Mouse (Mus musculus) mesoderm, embryonic 11.5 days (tissue): ENCODE results near the gene Mepce.
A peak's percentile ranks its signal among the peaks of the same experiment; 100 is the strongest.
"Not testable (repeated sequence)": the region's sequence is repeated elsewhere in the genome, so short reads cannot be mapped to it uniquely, and the experiment has no call there.

ENCODE experiments used
- DNase-seq: peaks from one replicate; pipeline ENCODE4 v3.0.0-alpha.2; 2012; ENCODE audit warnings: low read depth, low spot score

Mepce gene

DNA sequence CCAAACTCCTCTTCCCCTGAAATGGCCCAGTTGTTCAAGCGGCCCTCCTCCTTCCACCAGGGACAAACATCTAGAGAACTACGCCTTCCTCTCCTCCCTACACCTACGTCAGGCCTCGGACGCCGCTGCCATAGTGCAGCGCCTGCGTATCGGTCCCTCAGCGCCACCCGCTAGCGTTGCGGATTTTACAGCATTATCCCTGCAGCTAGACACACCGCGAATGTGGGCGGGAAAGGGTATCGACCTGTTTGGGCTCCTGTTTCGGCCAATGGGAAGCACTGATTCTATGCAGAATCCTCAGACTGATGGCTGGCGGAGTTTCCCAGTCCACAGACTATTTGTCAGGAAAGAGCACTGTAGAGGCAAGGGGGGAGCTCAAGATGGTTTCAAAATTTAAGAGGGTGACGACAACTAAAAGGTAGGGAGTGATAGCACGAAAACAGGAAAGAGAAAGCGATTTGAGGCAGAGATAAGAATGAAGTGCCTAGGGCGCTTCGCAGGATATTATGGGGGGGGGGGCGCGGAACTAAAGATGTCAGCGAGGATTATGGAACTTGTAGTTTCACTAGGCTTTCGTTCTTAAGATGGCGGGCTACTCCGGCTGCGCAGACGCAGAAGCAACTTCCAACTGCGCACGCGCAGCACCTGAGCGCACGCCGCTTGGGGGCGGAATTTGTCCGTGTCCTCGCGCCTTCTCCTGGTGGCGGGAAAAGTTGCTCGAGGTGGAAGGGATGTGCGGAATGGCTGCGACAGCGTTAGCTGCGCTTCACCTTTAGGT is at the start of gene Mepce, which contains the start of gene Zcwpw1:
Mepce (minus strand) TSS at position 505 of the 778 bp plus-strand sequence.
Zcwpw1 (plus strand) TSS at position 648 of the 778 bp plus-strand sequence.
- peak; percentile 98 for DNase-seq

DNA sequence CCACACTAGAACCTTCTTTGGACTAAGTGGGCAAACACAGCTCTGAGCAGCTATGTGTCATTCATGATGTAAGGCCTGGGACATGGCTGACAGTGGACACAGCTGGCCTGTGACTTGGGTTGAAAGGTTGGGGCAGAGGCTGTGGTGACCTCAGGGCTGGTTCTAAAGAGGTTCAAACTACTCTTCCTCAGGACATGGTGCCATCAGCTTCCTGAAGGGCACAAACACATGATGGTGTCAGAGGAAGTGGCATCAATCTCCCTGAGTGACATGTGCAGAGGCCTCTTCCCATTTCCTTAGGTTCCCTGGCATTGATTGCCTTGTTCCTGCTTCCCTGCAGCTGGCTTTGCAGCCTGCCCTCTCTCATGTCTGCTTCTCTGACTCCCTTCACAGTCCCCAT is 49.7 kb upstream of the Mepce start:
- DNase-seq: not testable (repeated sequence)

DNA sequence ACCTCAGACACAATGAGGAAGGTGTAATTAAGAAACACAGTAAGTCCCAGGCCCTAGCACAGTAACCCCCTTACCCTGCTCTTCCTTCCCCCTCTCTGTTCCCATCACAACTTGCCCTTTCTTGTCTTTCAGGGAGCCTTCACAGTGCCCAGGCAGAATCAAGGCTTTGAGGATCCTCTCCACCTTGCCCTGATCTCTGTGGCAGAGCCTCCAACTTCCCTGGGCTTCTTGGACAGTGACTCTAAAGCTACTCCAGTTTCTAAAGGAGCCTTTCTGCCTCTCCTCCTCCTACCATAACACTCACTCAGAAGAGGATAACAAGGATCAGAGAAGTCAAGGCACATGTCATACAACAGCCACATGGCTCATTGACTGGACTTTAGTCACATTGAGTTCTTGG is 49.2 kb upstream of the Mepce start:
- DNase-seq: no peak

DNA sequence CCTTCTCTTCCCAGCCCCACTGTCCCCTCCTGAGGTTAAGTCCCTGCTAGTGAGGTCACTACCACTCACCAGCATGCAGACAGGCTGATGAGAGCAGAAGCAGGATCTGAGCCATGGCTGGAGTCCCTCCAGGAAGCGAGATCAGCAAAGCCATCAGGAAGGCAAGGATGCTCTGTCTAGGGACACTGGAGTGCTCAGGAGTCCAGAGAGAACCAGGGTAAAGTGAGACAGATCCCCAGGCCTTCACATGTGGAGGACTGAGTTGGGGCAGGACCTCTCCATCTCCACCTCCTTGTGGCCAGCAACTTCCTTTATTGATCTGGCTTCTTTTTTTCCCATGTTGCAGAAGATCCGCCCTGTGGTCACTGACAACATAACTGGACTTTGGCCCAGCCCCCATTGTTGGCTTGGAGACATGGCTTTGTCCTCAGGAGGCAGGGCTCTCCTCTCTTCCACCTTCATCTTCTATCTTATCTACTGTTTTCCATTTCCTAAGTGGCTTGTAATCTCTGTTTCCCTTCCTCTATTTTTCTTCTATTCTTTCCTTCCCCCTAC is 48.6 kb upstream of the Mepce start, which contains the start of gene Pilra:
Pilra (minus strand) TSS at position 316 of the 555 bp plus-strand sequence.
- DNase-seq: not testable (repeated sequence)

DNA sequence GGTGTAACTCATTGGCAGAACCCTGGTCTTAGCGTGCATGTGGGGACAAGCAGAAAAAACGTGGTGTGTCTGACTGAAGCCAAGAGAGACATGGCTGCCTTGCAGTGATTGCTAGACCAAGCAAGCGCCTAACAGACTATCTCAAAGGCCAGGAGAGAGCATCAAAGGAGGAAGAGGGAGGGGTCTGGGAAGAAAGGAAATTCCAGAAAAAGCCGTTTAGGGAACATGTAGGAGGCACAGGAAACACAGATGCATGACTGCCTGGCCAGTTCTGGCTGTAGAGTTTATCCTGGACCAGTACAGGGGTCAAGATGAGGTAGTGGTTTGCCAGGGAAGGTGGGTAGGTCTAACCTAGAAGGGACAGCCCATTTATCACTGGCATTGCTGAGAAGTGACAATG is 46.0 kb upstream of the Mepce start:
- DNase-seq: no peak

DNA sequence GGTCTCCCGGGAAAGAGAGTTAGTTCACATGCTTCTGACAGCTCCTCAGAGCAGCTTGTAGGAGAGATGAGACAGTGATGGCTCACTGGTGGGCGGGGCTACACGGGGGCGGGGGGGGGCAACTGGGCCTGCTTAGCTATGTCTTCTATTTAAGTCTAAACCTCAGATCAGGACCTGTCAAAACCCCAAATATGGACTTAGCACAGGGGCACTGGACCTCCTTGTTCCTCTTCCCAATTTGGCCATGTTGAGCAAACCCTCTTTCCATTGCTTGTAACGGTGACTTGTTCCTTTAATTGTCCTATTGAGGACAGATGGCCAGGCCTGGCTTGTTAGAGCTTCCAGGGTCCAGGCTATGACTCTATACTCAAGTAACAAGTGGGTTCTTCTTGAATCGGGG is 44.1 kb upstream of the Mepce start:
- no peak for DNase-seq

DNA sequence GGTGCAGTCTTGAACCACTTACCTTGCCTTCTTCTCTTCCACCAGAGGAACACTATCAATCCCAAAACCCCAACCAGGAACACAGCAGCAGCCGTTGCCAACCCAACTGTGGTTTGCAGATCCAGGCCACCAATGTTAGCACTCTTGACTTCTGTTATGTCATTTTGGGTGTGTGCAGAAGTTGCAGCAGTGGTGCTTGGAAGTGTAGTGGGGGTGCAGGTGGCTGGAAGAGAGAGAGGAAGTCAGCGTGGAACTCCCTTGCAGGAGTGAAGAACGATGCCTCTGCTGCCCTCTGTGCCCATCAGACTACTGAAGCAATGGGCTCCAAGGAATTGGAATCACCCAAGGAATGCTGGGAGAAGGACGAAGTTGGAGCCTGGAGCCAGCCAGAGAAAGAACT is 43.7 kb upstream of the Mepce start:
- no peak for DNase-seq

DNA sequence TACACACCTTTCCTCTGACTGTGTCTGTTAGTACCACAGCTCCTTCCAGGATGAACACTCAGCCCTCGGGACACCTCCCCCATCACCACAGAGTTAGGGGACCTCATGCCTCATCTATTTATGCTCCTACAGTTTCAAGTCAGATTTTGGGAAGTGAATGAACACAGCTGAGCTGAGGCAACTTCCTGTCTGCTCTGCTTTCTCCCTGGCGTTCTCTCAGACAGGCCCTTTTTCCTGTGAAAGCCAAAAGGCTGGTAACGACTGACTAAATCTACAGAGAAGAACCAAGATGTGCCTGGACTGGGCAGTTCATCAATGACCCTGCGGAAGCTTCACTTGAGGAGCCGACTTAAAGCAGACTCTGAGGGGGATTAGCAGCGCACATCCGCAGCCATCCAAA is 42.8 kb upstream of the Mepce start:
- no peak for DNase-seq

DNA sequence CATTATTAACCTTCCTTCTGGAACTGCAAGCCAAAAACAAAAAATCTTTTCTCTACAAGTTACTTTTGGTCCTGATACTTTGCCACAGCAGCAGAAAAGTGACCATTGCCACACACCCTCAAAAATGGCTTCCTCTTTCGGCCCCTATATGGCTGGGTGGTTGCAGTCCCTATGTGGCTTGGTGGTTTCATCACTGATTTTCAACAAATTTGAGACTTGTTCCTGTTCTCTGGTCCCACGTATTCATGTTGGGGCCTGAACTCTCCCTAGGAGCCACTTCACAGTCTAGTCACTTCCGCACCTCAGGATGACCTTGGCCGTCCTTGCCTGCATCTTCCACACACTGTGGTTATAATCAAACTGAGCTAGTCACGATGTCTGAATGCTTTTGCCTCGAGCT is 41.2 kb upstream of the Mepce start:
- DNase-seq: no peak

DNA sequence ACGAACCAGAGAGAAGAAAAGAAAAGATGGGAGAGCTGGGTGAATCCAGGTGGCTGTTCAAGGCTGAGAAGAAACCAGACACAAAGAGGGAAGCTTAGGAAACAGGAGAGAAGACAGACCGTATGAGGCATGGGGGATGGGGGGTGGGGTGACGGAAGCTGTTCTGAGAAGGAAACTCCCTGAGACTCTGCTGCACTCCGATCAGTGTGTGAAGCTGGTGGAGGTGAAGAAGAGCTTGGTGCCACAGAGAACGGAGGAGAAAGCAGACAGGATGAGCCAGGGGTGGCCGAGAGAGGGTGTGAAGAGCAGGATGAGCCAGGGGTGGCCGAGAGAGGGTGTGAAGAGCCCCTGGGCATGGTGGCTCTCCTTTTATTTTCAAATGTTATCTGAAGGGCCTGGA is 39.0 kb upstream of the Mepce start:
- no peak for DNase-seq

DNA sequence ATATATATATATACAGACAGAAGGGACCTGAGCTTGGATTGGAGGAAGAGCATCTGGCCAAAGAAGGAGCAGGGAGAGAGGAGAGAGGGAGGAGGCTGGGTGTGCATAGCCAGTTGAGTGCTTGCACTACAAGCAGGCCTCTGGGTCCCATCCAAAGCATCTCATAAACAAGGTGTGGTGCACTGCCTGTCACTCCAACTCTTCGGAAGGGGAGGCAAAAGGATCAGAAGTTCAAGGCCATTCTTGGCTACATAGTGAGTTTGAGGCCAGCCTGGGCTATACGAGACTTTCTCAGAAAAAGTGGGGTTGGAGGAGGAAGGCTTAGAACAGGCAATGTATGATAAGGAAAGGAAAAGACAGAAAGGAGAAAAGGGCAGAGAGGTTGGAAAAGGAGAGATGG is 38.5 kb upstream of the Mepce start:
- no peak for DNase-seq

DNA sequence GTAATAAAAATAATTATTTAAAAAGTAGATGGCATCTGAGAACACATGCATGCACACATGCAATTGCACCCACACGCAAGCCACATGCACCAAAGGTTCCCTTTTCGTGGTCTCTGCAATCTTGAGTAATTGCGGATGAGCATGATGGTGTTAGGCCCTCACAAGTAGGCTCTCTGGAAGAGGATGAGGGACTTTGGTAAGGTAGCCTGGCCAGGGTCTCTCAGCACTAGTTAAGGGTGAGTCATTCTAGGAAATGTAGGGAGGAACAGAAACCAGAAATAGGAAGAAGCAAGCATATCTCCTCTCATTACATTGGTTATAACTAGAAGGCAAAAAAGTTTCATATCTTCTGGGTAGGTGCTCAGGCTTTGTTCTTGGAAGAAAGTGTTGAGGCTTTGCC is 37.6 kb upstream of the Mepce start:
- no peak for DNase-seq

DNA sequence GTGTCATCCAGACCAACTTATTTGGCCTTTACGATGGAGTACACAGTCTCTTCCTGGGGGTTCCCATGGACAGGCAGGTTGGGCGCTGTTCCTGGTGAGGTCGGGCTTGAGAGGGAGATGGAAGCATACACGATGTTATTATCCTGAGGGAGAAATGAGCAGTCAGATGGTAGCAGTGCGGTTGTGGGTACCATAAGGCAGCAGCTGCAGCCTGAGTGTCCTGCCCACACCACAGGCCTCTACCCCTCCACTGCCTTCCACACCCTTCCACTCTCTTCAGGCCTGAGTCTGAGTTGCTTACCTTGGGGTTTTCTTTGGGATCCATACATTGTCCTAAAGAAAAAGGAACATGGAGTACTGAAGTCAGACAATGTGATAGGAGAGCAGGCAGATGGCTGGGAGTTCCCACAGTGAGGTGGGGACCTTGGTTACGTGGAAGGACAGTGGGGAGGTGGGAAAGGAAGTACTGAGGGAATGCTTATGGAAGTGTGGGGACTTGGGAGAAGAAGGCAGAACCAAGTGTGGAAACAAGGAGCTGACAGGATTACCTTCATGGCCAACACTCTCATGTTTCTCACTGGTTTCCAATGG is 36.1 kb upstream of the Mepce start:
- DNase-seq: no peak

DNA sequence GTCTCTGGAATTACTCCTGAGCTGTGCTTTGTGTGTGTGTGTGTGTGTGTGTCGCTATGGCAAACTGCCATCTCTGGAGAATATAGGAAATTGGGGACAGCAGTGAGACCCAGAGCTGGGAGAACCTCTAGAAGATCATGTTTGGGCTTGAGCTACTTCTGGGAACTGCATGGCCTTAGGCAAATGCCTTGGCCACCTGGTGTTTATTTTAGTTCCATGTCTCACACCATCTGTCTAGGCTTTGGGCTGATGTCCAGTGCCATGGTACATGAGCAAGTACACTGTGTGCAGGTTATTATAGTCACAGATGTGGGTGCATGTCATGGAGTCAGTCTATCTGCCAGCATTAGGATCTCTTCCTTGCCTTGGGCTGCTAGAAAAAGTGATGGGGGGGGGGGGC is 35.1 kb upstream of the Mepce start:
- no peak for DNase-seq

DNA sequence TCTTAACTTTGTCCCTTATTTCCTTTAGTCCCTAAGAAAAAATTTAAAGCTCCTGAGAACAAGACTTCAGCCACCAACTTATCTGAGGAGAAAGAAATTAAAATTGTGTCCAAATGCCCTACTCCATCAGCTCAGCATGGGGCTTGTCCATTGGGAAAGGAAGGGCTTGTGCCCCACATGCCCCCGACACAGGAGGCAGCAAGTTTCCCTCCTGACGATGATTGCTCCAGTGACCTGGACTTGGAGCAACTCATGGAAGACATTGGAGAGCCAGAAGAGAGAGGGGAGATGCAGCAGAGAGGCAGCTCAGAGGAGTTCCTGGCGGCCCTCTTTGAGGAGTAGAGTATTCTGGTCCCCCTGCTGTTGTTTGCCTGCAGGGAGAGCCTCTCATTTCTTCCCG is 34.7 kb upstream of the Mepce start:
- DNase-seq: no peak

DNA sequence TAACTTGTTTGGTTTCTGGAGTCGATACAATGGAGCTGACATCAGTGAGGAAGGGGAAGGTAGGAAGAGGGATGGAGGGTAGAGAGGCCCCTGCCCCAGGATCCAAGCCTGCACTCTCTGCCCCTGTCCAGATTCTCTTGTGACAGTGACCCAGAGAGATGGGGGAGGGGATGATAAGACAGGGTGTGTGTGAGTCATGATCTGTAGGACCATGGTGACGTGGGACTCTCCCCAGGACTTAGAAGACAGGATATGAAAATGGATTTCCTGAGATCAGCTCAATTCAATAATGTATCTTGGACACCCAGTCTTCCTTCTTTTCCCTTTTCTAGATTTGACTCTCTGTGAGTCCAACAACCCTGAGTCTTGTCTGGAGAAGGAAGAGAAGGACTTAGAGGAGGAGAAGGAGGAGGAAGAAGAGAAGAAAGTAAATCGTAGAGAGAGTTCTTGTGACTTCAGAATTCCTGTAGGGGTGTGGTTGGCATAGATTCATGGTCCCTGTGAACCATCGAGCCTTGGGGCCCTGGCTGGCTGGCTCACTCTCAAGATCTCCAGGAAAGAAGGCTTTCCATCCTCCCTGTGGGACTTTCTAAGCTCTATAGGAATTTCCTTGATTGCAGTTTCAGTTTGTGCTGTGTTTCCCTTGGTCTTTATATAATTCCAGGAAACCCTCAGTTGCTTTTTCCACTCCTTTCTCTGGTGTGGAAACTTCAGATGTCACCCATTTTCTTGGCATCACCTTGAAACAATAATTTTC is 30.2 kb upstream of the Mepce start:
- no peak for DNase-seq

DNA sequence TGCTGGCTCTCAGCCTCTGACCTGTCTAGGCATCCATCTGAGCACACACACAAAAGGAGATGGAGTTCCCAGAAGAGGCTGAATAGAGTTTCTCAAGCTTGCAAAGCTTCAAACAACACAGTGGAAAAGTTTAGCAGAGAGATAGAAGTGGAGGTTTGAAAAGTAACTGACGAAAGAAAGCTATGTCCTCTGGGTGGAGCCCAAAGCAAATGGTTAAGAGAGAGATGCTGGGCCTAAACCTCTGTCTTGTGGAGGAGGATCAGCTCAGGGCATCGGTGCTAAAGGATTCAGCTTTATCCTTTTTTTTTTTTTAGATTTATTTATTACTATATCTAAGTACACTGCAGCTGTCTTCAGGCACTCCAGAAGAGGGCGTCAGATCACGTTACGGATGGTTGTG is 20.9 kb upstream of the Mepce start:
- no peak for DNase-seq

DNA sequence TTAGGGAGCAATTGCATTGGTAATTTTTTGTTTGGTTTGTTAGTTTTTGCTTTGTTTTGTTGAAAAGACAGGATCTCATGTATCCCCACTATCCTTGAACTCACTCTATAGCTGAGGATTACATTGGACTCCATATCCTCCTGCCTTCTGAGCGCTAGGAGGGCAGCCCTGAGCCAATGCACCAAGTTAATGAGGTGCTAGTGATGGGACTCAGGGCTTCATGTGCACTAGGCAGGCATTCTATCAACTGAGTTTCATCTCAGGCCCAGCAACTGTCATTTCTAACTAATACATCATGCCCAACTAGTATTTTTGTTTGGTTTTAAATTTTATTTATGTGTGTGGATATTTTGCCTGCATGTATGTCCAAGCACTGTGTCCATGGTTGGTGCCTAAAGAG is 18.7 kb upstream of the Mepce start:
- DNase-seq: no peak

DNA sequence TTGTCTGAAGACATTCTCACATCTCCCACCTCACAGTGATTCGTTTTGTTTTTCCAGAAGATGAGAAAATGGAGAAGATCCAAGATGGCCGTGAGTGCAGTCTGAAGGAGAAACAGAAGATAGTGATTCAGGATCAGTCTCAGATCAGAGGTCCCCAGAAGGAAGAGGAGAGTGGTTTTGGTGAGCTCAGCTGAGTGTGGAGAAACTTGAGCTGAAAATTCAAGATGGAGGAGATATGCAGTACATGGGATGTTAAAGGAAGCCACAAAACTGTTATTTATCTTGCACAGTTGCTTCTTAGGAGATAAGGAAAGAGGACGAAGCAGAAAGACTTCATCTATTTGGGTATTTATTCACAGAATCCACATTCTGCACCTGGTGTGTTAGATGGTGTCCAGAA is 13.5 kb upstream of the Mepce start:
- no peak for DNase-seq

DNA sequence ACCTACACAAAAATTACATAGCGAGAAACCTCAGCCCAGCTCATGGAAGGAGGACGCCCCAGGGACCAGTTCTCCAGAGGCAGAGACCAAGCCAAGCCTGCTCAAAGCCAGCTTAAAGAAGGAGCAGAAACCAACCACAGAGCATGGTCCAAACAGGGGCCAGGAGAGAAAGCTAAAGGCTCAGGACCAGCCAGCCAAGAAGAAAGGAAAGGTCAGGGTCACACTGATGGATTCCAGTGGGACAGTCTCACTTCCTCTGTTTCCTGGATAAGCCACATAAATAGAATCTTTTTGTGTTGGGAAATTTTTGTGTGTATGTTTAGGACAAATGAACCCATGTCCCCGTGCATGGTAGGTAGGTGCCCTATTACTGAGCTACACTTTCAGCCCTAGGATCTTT is 9.2 kb upstream of the Mepce start:
- DNase-seq: no peak

DNA sequence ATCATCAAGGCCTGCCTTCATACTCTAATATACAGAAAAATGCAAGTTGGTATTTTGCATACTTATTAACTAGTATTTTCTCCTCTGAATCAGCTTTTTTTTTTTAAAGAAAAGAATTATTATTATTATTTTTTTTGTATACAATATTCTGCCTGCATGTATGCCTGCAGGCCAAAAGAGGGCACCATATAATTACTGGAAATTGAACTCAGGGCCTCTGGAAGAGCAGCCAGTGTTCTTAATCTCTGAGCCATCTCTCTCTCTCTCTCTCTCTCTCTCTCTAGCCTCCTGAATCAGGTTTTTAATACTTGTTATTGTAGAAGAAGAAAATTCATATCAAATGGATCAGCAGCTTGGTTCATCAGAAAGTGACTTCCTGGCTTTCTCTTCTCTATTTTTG is 4.1 kb upstream of the Mepce start:
- no peak for DNase-seq

DNA sequence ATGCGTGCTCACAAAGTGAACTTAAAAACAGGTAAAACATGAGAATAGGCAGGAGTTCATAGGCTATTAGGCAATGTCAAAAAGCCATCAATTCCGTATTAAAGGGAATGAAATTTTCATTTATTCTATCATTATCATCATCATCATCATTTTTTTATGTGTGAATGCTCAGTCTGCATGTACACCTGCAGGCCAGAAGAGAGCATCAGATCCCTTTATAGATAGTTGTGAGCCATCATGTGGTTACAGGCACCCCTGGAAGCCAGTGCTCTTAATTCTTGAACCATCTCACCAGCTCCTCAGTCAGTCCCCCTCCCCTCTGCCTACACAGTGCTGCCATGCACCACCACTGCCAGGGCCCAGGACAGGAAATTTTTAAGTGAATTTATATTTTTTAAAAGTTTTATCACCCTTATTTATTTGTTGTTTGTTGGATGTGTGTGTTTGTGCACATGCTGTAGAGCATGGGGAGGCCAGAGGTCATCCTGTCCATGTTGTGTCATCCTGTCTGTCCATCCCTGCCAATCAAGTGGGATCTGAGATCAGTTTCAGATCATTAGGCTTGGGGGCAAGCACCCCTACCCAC is 1.6 kb upstream of the Mepce start:
- DNase-seq: no peak
